Mouse (Mus musculus): ENCODE measurements at regions not wholly inside any gene's neighbourhood (a gene's known extent, or its start where the extent isn't known, plus 50 kb on each side); places are given as distances from the start of the nearest gene placed in this dataset.
A peak's percentile ranks its signal among the peaks of the same experiment; 100 is the strongest.
"Not testable (repeated sequence)": the region's sequence is repeated elsewhere in the genome, so short reads cannot be mapped to it uniquely, and the experiment has no call there.

DNA sequence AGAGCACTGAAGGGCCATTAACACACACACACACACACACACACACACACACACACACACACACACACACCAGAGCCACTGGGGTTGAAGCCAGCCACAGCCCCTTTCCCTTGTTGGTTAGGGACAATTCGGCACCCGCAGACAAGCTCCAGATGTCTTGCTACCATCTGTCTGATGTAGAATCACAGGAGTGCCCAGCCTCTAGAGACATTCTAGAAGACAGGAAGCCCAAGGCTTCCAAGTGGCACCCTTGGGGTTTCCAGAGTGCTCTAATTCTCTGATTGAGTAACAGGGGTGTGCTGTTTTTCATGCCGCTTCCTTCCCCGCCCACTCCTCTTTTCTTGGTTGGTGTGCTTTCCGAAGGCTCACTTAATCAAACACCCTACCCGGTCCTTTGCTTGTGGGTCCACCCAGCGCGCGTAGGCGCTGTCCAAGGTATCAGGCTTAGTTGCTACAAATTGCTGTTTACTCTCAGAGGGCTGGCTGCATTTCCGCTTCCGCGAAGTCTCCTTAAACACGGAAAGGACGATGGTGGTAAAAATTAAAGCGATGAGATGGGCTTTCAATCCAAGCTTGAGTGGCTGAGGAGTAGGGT, 59.5 kb upstream of the Zbtb18 start:
- no peak for DNase-seq (ENCODE audit: low spot score in 2 of 2)

DNA sequence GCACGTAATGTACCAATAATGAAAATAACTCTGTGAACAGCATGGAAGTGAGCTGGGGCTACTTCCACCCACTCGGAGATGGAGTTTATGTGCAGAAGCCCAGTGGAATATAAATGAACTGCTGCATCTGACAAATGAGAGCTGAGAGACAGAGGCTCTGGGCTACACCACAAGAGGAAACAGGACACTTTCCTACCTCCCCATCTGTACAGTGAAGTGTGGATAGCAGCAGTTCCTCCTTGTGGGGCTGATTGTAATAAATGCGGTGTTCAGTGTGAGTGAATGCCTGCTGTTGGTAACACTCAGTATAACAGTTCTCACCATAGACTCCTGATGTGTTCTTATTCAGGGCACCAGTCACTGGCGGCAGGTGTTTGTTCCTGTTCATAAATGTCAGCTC, 60.0 kb upstream of the Zbtb18 start:
- peak; percentile 58 to 63 for DNase-seq (ENCODE audit: low spot score in 2 of 2)

DNA sequence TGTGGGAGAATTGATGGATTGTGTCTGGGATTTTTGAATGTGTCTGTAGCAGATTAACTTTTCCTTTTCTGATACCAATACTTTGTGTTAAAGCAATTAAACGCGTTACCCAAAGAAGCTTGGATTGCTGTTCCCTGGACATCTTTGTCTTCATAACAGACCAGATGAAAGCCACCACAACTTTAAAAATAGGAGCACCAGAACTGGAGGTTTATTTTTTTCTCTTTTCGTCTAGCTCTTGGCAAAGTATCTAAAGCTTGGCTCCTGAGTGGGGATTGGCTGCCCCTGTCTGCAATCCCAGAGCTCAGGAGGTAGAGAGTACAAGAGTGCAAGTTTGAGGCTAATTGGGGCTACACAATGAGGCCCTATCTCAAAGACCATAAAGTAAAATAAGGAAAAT, 64.0 kb upstream of the Zbtb18 start:
- peak in 1 of 2 experiments; percentile 16 for DNase-seq (ENCODE audit: low spot score in 2 of 2)

DNA sequence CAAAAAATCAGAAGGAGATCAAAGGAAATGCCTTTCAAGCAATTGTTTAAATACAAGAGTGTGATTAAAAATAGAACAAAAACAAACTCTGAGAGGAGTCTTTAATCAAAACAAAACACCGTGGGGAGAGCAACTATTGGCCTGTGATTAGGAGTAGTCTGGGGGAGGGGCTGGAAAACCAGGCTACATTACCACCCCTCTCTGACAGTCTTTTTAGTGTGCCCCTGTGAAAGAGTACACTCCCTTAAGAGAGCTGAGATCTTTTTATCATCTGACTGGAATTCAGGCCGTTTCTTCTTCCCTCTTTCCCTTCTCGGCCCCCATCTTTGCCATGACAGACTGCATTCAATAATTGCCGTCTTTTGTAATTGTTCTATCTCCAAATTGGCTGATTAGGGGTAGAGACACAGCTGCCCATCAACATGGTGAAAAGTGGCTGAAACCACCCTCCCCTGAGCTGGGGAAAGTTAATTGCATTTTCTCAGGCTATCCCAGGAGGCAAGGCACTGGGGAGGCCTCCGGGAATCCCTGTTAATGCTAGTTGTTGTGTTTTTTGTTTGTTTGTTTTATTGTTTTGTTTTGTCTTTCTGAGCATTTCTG, 68.8 kb upstream of the Zbtb18 start:
- no peak for DNase-seq (ENCODE audit: low spot score in 2 of 2)

DNA sequence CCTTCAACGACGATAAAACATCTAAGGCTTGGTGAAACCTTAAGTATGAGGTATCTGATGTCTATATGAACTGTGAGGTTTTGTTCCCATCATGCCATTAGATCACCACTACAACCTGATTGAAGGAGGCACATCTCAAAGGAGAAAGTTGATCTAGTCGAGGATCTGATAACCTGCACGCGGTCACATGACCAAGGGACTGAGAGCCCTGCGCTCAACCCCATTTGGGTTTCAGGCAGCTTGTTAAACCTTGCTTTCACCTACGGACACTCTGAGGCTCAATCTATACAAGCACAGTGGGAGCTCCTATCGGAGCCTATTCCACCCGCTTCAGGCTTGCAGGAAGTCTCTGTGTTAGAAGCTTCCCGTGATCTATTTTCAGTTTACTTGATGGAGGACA, 70.1 kb upstream of the Zbtb18 start:
- no peak for DNase-seq (ENCODE audit: low spot score in 2 of 2)

DNA sequence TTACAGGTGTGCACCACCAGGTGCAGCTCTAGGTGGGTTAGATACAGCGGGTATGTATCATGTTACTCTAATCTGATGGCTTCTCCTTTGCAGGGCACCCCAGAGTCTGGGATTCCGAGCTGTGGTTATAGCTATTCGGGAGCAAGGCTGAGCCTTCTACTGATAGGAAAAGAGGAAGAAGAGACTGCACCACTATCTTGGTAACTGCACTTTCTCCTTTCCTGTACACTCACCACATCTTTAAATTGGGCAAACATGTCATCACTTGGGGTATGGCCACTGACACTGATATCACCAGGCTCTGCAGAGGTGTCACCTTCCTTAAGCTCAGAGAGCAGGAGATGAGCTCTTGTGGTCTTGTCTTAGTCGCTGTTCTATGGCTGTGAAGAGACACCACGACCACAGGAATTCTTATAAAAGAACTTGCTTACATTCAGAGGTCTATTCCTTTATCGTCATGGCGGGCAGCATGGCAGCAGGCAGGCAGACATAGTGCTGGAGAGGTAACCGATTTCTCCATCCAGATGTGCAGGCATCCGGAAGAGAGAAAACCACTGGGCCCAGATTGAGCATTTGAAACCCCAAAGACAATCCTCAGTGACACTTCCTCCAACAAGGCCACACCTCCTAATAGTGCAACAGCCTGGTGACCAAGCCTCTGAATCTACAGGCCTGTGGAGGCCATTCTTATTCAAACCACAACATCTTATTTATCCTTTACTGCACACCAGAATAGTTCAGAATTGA, 74.1 kb upstream of the Zbtb18 start:
- DNase-seq (ENCODE audit: low spot score in 2 of 2): no peak

DNA sequence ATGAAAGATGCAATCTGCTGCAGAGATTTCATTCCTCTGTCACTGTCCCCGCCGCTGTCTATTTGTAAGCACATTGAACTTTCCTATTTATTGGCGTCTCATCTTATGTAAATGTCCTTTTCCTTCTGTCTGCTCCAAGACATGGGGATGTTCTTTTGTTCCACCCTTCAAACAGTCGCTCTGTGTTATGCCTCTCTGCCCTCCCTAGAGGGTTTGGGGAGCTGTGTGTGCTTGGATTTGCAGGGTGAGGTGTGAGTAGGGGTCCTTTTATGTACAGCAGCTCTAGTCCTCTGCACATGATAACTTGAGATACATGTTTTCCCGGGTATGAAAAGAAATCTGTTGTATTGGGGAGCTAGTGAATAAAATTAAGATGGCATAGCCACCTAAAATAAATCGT, 75.2 kb upstream of the Zbtb18 start:
- DNase-seq (ENCODE audit: low spot score in 2 of 2): no peak

DNA sequence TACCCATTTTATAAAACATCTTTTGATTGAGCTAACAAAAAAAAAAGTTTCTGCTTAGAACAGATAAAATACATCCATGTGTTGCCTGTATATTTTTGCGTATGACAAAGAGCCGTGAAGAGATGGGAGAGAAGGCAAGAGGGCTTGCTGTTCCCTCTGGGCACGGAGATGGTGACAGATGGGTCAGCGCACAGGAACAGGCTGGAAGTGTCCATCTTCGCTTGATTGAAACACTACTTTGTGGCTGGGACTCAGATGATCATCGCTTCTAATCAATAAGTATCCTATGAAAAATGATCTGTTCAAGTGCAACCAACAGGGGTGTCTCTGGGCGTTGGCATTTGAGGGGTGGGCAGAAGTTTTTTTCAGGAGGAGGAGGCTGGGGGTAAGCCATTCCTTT, 75.7 kb upstream of the Zbtb18 start:
- DNase-seq (ENCODE audit: low spot score in 2 of 2): no peak

DNA sequence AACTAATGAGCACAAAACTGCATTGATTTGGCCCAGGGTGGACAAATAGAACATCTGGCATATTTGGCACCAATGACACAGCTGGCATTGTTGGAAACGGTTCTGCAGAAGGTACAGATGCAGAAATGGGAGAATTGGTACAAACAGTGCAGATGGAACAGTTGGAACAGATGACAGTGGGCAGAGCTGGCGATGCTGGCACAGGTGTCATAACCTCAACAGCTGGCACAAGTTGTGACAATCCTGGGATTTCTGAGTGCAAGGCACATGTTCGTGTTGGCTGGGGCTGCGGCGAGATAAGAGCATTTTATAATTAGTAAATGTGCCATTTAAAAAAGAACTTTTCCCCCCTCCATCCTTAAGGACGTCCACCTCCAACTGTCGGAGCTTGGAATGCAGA, 77.8 kb upstream of the Zbtb18 start:
- DNase-seq (ENCODE audit: low spot score in 2 of 2): no peak

DNA sequence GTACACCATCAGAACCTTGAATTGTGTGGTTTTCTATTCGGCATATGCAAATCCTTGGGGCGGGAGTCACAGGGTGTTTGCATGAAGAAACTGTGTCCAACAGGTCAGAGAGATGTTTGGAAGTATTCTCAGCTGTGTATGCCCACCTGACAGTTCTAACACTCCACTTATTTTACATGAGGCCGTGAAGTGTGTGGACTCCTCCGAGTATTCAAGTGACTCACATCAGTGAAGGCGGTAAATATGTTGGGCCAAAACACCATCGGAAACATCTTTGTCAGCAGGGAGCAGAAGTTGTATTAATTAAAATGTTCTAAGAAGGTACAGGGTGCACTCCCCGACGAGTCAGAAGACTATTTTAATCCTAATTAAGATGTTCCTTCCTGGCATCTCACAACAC, 79.8 kb upstream of the Zbtb18 start:
- no peak for DNase-seq (ENCODE audit: low spot score in 2 of 2)

DNA sequence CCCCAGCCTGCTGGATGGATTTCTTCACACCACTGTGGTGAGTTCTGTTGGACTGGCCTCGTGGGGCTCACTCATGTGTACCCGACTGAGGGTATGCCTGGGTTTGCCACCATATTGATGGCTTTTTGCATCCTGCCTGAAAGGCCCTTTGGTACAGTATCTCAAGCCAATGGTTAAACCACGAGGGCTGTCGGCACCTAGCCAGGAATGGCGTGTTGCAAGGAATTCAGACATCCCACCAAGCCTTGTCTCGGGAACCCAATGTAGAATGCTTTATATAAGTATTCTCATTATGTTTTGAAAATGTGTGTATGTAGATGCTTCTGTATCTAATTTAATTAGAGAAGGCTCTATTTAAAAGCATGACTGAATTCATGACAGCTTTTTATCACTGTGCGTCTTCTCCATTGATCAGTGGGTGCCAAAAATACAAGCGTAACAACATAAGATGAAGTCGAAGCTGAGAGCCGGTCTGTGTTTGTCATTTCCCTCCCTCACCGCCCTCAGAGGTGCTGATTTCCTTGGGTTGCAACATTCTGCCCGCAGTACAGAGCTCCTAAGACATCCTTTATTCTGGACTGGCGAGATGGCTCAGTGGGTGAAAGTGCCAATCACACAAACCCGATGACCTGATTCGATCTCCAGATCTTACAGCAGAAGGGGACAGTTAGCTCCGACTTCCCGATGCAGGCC, 90.5 kb upstream of the Akt3 start:
- DNase-seq (ENCODE audit: low spot score in 2 of 2): no peak

DNA sequence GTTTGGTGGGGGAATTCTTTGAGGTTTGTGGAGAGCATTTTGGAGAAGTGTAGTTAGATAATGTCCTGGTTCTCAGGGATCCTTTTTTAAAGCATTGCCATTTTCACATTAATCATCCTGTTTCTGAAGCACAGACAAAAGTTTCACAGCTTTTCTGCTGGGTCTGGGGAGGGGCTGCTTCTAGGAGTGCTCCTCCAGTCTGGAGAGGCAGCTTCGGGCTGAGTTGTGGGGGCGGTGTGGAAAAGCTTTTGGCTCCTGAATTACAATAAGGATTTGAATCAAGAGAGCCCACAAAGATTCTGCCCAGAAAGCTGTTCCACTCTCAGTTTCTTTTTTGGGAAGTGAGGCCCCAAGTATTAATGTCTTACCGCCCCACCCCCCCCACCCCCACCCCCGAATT, 89.2 kb upstream of the Akt3 start:
- peak; percentile 76 to 89 for DNase-seq (ENCODE audit: low spot score in 2 of 2)

DNA sequence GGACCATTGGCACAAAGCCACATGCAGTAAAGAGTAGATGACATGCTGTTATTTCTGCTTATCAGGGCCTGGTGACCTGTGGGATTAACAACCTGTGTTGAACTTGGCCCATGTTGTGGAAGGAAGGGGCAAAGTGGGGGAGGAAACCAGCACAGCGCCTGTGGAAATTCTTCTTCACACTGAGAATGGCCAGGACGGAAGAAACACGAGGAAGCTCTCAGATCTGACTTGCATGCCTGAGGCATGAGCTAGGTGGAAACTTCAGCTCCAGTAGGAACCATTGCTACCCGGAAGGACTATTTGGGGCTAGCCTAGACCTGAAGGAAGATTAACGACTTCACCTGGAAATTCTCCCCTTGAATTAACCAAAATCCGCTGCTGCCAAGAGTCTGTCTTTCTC, 88.5 kb upstream of the Akt3 start:
- DNase-seq (ENCODE audit: low spot score in 2 of 2): no peak

DNA sequence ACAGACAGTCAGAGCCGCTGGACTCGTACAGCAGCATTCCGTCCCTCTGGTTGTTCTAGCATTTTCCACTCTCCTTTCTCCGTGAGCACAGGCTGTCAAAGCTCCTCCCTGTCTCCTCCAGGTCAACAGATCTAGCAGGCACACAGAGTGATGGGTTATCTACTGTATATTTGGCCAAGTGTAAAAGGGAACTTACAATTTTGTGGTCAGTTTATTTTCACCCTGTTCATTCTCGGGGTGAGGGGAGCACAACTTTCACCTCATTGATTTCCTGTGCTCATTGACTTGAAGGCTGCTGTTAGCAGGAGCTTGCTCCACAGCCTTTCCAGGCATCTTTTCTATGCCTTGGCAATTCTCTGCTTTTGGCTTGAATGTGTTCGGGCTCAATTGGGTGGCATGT, 87.5 kb upstream of the Akt3 start:
- no peak for DNase-seq (ENCODE audit: low spot score in 2 of 2)

DNA sequence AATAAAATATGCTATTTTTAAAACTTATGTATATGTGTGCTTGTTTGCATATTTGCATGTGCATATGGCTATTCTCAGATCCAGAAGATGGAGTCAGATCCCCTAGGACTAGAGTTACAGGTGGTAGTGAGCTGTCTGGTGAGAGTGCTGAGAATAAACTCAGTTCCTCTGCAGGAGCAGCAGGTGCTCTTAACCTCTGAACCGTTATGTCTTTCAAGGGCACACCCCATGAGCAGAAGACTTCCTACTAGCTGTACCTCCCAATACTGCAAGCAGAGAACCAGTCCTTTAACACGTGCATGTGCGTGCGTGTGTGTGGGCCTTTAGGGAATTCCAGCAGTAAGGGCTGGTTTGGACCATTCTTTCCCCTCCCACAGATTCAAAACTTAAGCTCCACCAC, 85.9 kb upstream of the Akt3 start:
- DNase-seq (ENCODE audit: low spot score in 2 of 2): no peak

DNA sequence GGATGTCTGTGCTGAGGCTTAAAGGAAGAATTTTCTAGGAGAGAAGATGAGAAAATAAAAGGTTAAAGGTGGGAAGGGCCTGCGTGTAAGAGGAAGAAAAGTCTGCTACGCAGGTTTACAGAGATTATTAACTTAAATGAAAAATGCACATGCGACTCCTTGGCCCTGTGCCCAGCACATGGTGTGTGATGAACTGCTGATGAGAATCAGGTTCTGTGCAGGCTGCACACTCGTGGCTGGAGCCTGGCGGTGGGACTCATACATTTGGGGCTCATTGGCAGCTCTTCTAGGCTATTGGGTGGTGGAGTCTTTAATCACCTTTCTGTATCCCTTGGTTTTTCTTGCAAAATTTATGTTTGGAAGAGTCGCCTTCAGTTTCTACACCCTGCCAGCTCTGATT, 85.1 kb upstream of the Akt3 start:
- no peak for DNase-seq (ENCODE audit: low spot score in 2 of 2)

DNA sequence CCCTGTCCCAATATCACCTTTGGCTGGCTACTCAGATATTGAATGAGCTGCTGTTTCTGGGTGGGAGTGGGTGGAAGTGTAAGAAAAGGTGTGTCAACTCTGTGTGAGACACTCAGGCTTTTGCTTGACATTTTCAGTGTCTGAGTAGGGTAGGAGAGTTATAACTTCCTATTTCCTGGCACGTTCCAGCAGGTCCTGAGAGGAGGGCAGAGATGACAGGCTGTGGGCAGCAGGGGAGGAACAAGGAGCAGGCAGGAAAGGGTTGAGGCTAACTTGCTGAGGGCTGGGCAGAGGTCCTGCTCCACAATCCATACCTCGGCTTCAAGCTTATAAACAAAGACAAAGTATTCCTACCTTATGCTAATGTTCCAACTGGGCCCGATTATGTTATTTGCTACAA, 82.2 kb upstream of the Akt3 start:
- DNase-seq (ENCODE audit: low spot score in 2 of 2): no peak

DNA sequence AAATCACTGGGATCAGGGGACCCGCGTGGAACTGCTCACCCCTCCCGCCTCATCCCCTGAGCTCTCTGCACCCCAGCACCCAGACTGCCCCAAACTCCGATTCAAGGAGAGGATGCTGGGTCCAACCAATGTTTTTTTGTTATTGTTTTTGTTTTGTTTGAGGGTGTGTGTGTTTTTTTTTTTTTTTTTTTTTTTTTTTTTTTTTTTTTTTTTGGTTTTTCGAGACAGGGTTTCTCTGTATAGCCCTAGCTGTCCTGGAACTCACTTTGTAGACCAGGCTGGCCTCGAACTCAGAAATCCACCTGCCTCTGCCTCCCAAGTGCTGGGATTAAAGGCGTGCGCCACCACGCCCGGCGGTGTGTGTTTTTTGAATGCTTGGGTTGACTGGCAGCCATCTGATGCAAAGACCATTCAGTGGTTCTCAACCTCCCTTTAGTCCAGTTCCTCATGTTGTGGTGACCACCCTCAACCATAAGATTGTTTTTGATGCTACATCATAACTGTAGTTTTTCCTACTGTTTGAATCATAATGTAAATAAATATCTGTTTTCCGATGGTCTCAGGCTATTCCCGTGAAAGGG, 81.3 kb upstream of the Akt3 start:
- DNase-seq (ENCODE audit: low spot score in 2 of 2): not testable (repeated sequence)

DNA sequence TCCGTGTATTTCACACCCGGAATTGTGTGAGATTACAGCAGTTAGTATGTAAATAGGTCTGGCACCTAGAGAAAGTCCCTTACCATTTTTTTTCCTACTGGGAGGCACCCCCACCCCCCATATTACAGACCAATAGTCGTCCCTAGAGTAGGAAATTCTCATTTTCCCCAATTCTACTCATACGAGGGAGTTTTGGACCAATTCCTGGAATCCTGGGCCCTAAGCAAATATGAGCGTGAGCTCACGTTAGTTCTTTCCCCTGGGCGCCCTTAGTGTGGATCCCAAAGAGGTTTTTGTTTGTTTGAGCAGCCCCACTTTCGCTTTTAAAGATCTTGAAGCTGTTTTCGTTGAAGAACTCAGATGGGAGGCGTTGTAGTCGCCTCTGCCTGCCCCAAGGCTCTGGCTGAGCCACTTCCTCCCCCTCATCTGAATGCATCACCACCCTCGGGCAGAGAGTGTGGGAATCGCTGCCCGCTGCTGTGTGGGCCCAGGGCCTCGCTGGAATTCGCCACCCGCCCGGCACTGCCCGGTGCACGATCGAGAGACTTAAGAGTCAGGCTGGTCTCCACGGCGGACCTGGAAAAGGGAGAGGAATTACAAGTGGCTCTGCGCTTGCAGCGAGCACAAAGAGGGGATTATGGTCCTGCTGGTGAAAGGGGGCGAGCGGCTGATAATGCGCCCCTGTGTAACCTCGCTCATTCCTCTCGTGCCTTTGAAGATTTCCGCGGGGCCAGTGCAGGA, 80.6 kb upstream of the Akt3 start:
- peak; percentile 30 to 62 for DNase-seq (ENCODE audit: low spot score in 2 of 2)

DNA sequence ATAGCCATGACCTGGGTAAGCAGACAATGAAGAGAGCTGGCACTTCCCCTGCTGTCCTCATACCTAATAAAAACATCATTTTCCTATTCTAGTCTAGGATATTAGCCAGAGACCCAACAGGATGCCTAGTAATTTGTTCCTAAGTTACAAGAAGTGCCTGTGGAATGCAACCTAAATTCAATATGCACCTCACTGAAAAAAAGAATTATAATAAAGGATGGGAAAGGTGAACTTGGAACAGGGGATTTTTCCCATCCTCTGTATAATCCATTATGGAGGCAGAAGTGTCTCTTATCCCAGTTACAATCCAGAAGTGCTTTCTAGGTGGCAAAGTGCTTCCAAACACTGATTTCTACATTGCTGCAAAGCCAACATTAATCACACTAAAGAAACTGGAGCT, 79.8 kb upstream of the Akt3 start:
- no peak for DNase-seq (ENCODE audit: low spot score in 2 of 2)

DNA sequence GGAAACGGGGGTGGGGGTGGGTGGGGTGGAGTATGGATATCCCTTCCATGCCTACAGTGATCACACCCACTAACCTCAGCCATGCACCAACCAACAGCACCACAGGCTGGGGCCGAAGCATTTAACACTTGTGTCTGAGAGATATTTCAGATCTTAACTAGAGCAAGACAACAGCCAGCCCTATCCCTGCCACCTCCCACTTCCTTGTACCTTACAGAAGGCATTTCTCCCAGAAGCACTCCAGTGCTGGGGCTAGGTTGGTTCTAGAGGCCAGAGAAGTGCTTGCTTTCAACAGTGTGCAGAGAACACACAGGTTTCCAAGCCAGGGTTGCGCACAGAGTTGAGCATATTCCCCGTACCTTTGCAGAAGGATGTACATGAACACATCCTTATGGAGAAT, 79.1 kb upstream of the Akt3 start:
- no peak for DNase-seq (ENCODE audit: low spot score in 2 of 2)

DNA sequence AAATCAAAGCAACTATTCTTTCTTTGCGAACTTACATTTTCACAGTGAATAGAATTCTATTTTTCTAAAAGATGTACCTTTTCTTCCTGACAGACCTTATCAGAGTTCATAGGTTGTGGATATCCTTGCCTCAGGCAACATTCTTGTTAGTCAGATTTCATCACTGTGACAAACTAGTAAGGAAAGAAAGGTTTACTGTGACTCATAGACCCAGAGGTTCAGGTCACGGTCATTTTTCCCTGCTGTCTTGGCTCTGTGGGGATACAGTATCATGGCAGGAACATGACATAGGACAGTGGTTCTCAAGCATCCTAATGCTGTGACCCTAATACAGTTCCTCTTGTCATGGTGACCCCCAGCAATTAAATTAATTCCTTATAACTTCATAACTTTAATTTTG, 78.4 kb upstream of the Akt3 start:
- no peak for DNase-seq (ENCODE audit: low spot score in 2 of 2)

Measured in left cerebral cortex, adult 9 months (tissue).